Mouse (Mus musculus) heart, postnatal 14 days (tissue): ENCODE data around the gene Btg2. TPM values are rescaled to one million over a fixed set of nuclear protein-coding genes. Genes with fewer than 3 reads are reported as not detected.

Experiments
- DNase-seq, 2 experiments: peaks; one replicate each; pipeline ENCODE4 v3.0.0; 2021 to 2022
- intact Hi-C: fragments of 180-260 bp; cut with DNase I; formaldehyde crosslinking; loops from one replicate; pipeline ENCODE4 v1.15.1; 2025
- long read RNA-seq, 2 experiments: library from polyadenylated mRNA; stranded (forward); transcript quantifications; one replicate each; pipeline ENCODE4 v2.0.0; 2021
- total RNA-seq, 2 experiments: library from RNA; stranded (reverse); gene quantifications; 2 replicates each; pipeline ENCODE4 v1.2.3; 2021

Btg2 gene
- total RNA-seq: 10 to 100 TPM; 37.3 to 47.7 TPM
- long read RNA-seq, experiment 1, transcript Btg2-201 (2 exons, 2,743 nt): major isoform, 25 of 34 reads
- long read RNA-seq, experiment 1, partial matches to known transcripts: 0 of 34 reads
- long read RNA-seq, experiment 1, other reads (novel, unspliced or antisense): 9 of 34 reads
- long read RNA-seq, experiment 2, transcript Btg2-201 (2 exons, 2,743 nt): major isoform, 7 of 13 reads
- long read RNA-seq, experiment 2, partial matches to known transcripts: 6 of 13 reads
- long read RNA-seq, experiment 2, other reads (novel, unspliced or antisense): 0 of 13 reads

DNA sequence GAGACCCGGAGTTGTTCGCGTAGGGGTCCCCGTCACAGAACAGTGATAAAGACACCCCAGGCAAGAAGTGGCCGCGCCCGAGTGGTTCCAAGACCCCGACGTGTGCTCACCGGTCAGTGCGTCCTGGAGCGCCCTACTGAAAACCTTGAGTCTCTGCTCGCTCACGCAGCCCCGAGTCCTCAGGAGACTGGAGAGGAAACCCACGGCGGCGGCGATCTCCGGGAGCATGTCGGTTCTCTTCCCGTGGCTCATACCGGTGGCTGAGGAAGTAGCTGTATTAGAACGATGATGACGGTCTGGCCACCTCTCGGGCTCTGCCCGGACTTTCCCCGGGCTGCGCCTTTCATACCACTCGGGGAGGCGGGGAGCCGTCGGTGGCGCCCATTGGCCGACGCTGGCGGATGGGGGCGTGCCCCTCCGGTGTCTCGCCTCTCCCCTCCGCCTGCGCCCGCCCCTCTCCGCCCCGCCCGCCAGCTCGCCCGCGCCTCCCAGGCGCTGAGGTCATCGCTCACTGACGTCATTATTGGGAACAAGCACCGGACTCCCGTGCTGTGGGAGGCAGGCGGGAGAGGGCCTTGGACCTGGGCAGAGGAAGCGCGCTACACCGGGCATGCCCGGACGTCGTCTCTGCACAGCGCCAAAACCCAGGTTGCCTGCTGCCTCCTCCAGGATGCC, at the start of gene Btg2:
Gene Btg2, minus strand, starts transcription at position 319 of the 675 bp plus-strand sequence.
- intact Hi-C loops: loop anchor here (1.0 kb wide), 3 partner anchors 16 to 24 kb away; no protein-coding TSS in a partner anchor
- DNase-seq: peak; percentile 98 to 99

DNA sequence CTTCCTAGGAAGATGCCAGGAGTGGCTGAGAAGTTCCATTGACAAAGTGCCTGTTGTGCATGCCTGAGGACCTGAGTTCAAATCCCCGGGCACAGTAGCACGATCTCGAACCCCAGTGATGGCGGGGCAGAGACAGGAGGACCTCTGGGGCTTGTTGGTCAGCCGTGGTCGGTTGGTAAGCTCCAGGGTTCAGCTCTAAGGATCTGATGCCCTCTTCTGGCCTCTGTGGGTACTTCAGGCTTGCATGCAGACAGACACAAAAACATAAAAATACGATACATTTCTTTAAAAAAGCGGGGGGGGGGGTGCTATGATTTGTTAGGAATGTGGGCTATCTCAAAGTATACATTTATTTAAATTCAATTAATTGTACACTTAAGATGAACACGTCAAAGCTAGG, 43.3 kb upstream of the Btg2 start:
- peak in 1 of 2 experiments; percentile 48 for DNase-seq
- intact Hi-C loops: loop anchor here (5.0 kb wide), 1 partner anchor 210 kb away; the partner anchor contains the start of gene Ppfia4

DNA sequence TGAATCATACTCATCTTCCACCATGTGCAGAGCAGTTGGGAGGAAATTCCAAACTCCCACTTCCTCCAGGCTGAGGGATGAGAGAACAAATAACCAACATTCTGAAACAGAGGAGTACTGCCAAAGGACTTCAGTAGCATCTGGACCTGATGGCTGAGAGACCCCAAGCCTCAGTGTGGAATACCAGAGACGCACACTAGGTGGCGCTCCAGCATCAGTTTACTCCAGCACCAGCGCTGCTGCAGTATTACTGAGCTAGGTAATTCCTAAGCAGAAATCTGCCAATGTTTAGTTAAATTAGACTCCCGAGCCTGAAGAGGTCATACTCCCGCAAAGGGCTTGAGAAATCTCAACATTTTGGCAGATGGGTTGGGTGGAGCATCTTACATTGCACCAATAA, 41.3 kb upstream of the Btg2 start:
- DNase-seq: peak; percentile 87 to 94
- intact Hi-C loops: loop anchor here (5.0 kb wide), 1 partner anchor 212 kb away; the partner anchor contains the start of gene Ppfia4

GRCm38 (mm10) chr1:134117110-134117509, 38.2 kb upstream of the Btg2 start:
- DNase-seq: no peak
- intact Hi-C loops: no loop called here

DNA sequence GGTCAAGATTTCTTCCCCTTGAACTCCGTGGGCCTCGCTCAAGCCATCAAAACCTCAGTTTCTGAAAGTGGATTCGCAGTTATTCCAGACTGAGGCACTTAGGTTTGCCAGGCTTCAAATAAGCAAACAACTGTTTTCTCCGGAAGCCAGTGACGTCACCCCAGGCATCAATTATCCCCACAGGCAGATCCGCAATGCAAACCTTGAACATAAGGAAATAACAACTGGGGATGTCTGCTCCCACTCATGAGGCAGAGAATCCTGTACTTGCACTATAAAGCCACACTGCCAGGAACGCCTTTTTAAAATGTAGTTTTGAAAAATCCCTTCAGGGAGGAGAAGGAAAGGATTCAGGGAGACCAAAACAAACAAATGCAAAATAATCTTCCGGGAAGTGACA, 36.5 kb upstream of the Btg2 start:
- intact Hi-C loops: no loop called here
- no peak for DNase-seq

- intact Hi-C loops: no loop called here
These were observed 35.8 kb upstream of the Btg2 start for GRCm38 (mm10) chr1:134114730-134115129.

GRCm38 (mm10) chr1:134114018-134114417, 35.1 kb upstream of the Btg2 start:
- no peak for DNase-seq

More at GRCm38 (mm10) chr1:134114730-134115129, 35.8 kb upstream of the Btg2 start:
- DNase-seq: no peak

DNA sequence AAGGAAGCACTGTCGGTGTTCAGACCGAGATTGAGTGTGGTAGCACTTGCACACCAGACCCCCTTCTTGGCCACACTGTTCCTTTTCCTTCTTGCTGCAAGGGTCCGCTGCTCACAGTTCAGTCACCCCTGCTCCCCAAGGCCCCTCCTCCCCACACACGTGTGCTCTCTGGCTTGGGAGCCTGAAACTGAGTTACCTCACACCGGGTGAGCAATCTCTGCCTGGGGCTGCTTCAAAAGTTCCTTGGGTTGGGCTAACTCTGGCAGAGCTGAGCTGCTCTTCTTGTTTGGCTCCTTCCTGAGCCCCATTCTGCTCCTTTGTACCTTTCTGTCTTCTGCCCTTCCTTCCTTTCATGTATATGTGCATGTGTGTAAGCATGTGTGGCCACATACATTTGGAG, 34.6 kb upstream of the Btg2 start:
- intact Hi-C loops: no loop called here
- no peak for DNase-seq

More at GRCm38 (mm10) chr1:134114018-134114417, 35.1 kb upstream of the Btg2 start:
- intact Hi-C loops: no loop called here

DNA sequence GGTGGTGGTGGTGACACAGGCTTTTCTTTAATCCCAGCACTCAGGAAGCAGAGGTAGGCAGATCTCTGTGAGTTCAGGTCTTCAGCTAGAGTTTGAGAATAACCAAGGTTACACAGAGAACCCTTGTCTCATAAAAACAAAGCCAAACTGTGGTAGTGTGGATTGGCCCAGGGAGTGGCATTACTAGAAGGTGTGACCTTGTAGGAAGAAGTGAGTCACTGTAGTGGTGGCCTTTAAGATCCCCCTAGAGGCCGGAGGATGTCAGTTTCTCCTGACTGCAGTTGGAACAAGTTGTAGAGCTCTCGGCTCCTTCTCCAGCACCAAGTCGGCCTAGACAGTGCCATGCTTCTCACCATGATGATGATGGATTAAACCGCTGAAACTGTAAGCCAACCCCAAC, 32.1 kb upstream of the Btg2 start, which contains the start of gene Chit1:
Gene Chit1, plus strand, starts transcription at position 264 of the 400 bp plus-strand sequence.
- no peak for DNase-seq
- intact Hi-C loops: no loop called here

- intact Hi-C loops: no loop called here
- no peak for DNase-seq
These were observed 31.5 kb upstream of the Btg2 start for GRCm38 (mm10) chr1:134110449-134110848.

DNA sequence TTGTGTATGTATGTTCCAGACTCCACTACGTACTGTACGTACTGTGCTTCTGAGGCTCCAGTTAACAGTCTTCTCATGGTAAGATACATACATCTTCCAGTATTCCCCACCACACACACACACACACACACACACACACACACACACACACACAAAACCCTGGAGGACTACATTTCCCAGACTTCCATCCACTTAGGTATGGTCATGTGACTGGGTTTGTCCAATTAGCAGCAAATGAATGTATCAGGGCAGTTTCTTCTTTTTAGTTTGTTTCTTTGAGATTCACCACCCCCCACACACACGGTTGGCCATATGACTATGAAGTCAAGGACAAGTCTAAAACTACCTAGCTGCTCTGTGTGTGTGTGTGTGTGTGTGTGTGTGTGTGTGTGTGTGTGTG, 31.1 kb upstream of the Btg2 start:
- intact Hi-C loops: no loop called here
- DNase-seq: no peak

GRCm38 (mm10) chr1:134107777-134108176, 28.9 kb upstream of the Btg2 start:
- intact Hi-C loops: loop anchor here (1.0 to 5.0 kb wide), 4 partner anchors 54 to 370 kb away; no protein-coding TSS in a partner anchor
- DNase-seq: no peak

DNA sequence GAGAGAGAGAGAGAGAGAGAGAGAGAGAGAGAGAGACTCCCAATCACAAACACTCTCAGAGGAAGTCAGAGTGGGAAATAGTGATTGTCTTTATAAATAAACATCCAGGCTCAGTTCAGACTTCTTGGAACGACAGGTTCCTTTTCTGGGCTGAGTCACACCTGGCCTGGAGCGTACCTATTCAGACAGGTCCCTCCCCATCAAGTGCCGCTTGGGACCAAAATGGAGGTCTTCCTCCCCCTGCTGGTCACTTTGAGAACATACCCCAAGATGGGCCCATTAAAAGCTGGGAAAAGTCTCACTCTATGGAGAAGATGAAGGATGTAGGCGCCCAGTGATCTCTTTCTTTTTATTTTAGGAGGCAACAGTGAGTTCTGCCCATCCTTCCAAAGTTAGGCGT, 27.8 kb upstream of the Btg2 start:
- peak; percentile 64 to 74 for DNase-seq
- intact Hi-C loops: loop anchor here (1.0 to 5.0 kb wide), 4 partner anchors 53 to 369 kb away; no protein-coding TSS in a partner anchor

- no peak for DNase-seq
- intact Hi-C loops: loop anchor here (2.0 to 5.0 kb wide), 3 partner anchors 141 to 369 kb away; no protein-coding TSS in a partner anchor
These were observed 27.0 kb upstream of the Btg2 start for GRCm38 (mm10) chr1:134105764-134106430.

- intact Hi-C loops: loop anchor here (5.0 kb wide), 2 partner anchors 193 to 368 kb away; no protein-coding TSS in a partner anchor
- no peak for DNase-seq
These were observed 26.3 kb upstream of the Btg2 start for GRCm38 (mm10) chr1:134105043-134105763.

GRCm38 (mm10) chr1:134103861-134104260, 24.9 kb upstream of the Btg2 start:
- peak in 1 of 2 experiments; percentile 55 for DNase-seq

GRCm38 (mm10) chr1:134101593-134101992, 22.7 kb upstream of the Btg2 start:
- no peak for DNase-seq
- intact Hi-C loops: no loop called here

More at GRCm38 (mm10) chr1:134103861-134104260, 24.9 kb upstream of the Btg2 start:
- intact Hi-C loops: loop anchor here (1.0 kb wide), 1 partner anchor 26 kb away; no protein-coding TSS in a partner anchor

GRCm38 (mm10) chr1:134100928-134101327, 22.0 kb upstream of the Btg2 start:
- intact Hi-C loops: no loop called here
- DNase-seq: no peak

GRCm38 (mm10) chr1:134100401-134100800, 21.5 kb upstream of the Btg2 start:
- DNase-seq: no peak
- intact Hi-C loops: no loop called here
